ENCODE assay signal across 8 mouse cellular contexts in genomic region chr9:123365942-123366707, GRCm38 (mm10). TPM values are rescaled to one million over a fixed set of nuclear protein-coding genes. Genes with fewer than 3 reads are reported as not detected.
DNase-seq lines count a peak whose midpoint lies in the region; ATAC-seq and TF ChIP-seq lines count a peak whose summit lies in the region.

No protein-coding gene starts in this region.

- TF ChIP-seq EP300 in ES-Bruce4 (IDR thresholded peaks at IDR 0.05; ENCODE audit: insufficient read depth, low read depth, low read length): no peak

- intact Hi-C loops in heart, postnatal 25 days (cut with DNase I): loop anchor here (5.0 kb wide), 2 partner anchors 104 to 161 kb away; partner anchors contain the start of genes Sacm1l and Tmem158

- 36% methylated on average over 9 of the region's 9 CpGs for WGBS in heart, embryonic 12.5 days
- 34% methylated on average over 9 of the region's 9 CpGs for WGBS in limb, embryonic 13.5 days

- no peaks in the 10 kb centered on the region for H3K27me3 ChIP-seq in heart, embryonic 12.5 days (replicated peaks)
- no peaks in the 10 kb centered on the region for H3K27me3 ChIP-seq in ES-Bruce4 (ENCODE audit: control insufficient read depth, insufficient read depth, low read length, poor library complexity, severe bottlenecking)
- no peaks in the 10 kb centered on the region for H3K27me3 ChIP-seq in limb, embryonic 13.5 days

- ATAC-seq in heart, embryonic 12.5 days (ENCODE audit: insufficient number of reproducible peaks, low FRiP score): peak; percentile 52; the same call in 1 of the 2 replicates
- ATAC-seq in limb, embryonic 13.5 days (ENCODE audit: low FRiP score, low read depth): peak; percentile 55

- no peak for TF ChIP-seq POLR2A in ES-Bruce4 (IDR thresholded peaks at IDR 0.05; ENCODE audit: insufficient read depth, low read length)
- TF ChIP-seq POLR2A in embryonic fibroblast, embryonic 13.5 days (IDR thresholded peaks at IDR 0.05; ENCODE audit: low read depth, low read length): no peak

- no peaks in the 10 kb centered on the region for H3K9me3 ChIP-seq in heart, embryonic 12.5 days (replicated peaks)
- H3K9me3 ChIP-seq in ES-Bruce4 (replicated peaks; ENCODE audit: control insufficient read depth, insufficient read depth, low read length, poor library complexity, severe bottlenecking): no peaks in the 10 kb centered on the region
- H3K9me3 ChIP-seq in limb, embryonic 13.5 days: no peaks in the 10 kb centered on the region

- peak overlapping the region; percentile 84; the same call in 1 of the 2 replicates for H3K9ac ChIP-seq in heart, embryonic 12.5 days
- no peak overlapping the region for H3K9ac ChIP-seq in ES-Bruce4 (ENCODE audit: low read depth, poor library complexity, severe bottlenecking)
- 0 out of 2 replicates have a peak overlapping the region, but pooled peaks have one; percentile 60 for H3K9ac ChIP-seq in limb, embryonic 13.5 days

- H3K27ac ChIP-seq in heart, embryonic 12.5 days (ENCODE audit: poor library complexity, severe bottlenecking): peak overlapping the region; percentile 90; the same call in 1 of the 2 replicates
- H3K27ac ChIP-seq in ES-Bruce4 (ENCODE audit: insufficient read depth, low read length): peak overlapping the region; percentile 18; the same call in 1 of the 2 replicates
- H3K27ac ChIP-seq in embryonic fibroblast, embryonic 13.5 days (ENCODE audit: insufficient read depth, low read length): no peak overlapping the region
- no peak overlapping the region for H3K27ac ChIP-seq in limb, embryonic 13.5 days

- TF ChIP-seq CTCF in ES-Bruce4 (IDR thresholded peaks at IDR 0.05; ENCODE audit: low read depth, low read length): no peak
- no peak for TF ChIP-seq CTCF in embryonic fibroblast, embryonic 13.5 days (IDR thresholded peaks at IDR 0.05; ENCODE audit: borderline replicate concordance, insufficient read depth, low read length)

- DNase-seq in heart, postnatal 25 days (ENCODE audit: low spot score): no peak
- peak; percentile 35 for DNase-seq in retina, embryonic 14.5 days (ENCODE audit: low spot score)
- no peak for DNase-seq in thymus, postnatal 36 days
- no peak for DNase-seq in thymus, postnatal 10 days (ENCODE audit: low spot score in 2 of 2)

- H3K4me1 ChIP-seq in heart, embryonic 12.5 days (replicated peaks): 0 out of 2 replicates have a peak, but pooled peaks cover 4% of the 10 kb centered on the region
- H3K4me1 ChIP-seq in ES-Bruce4 (ENCODE audit: control insufficient read depth, insufficient read depth, low read length): peaks cover 2% of the 10 kb centered on the region
- peaks cover 3% of the 10 kb centered on the region; the same call in 1 of the 2 replicates for H3K4me1 ChIP-seq in embryonic fibroblast, embryonic 13.5 days (ENCODE audit: control insufficient read depth, insufficient read depth, low read length)
- peaks cover 9% of the 10 kb centered on the region for H3K4me1 ChIP-seq in limb, embryonic 13.5 days

- H3K36me3 ChIP-seq in heart, embryonic 12.5 days: no peaks in the 10 kb centered on the region
- H3K36me3 ChIP-seq in ES-Bruce4 (ENCODE audit: control insufficient read depth, insufficient read depth, low read length, poor library complexity, severe bottlenecking): no peaks in the 10 kb centered on the region
- H3K36me3 ChIP-seq in limb, embryonic 13.5 days: no peaks in the 10 kb centered on the region

- peak overlapping the region; percentile 77 for H3K4me2 ChIP-seq in heart, embryonic 12.5 days
- H3K4me2 ChIP-seq in limb, embryonic 13.5 days (replicated peaks): peak overlapping the region; percentile 87

- peak overlapping the region; percentile 82 for H3K4me3 ChIP-seq in heart, embryonic 12.5 days
- H3K4me3 ChIP-seq in ES-Bruce4 (ENCODE audit: low read depth, low read length): peak overlapping the region; percentile 55
- H3K4me3 ChIP-seq in embryonic fibroblast, embryonic 13.5 days (ENCODE audit: insufficient read depth, low read length): peak overlapping the region; percentile 42
- peak overlapping the region; percentile 81 for H3K4me3 ChIP-seq in limb, embryonic 13.5 days

RNA-seq across cellular contexts. Expression of gene Lars2, which starts 0.6 kb away (rescaled TPM):
- polyA plus RNA-seq in heart, embryonic 12.5 days (2016; fragmentation: Nextera tagmentation; extraction: Ambion mirVana): 936 and 1,002 TPM in 2 replicates
- 10 to 100 TPM; 51.0 to 65.0 TPM for total RNA-seq in heart, postnatal 25 days (2021)
- 6,627 and 6,889 TPM in 2 replicates for polyA plus RNA-seq in ES-Bruce4 (2011; ENCODE audit: insufficient read depth, insufficient read length, low read depth, missing spikeins)
- 8,859 and 9,134 TPM in 2 replicates for polyA plus RNA-seq in embryonic fibroblast, embryonic 13.5 days (2011; ENCODE audit: insufficient read length, low read depth, missing spikeins)
- 1,028 and 1,139 TPM in 2 replicates for polyA plus RNA-seq in limb, embryonic 13.5 days (2015; fragmentation: Nextera tagmentation; extraction: Ambion mirVana)

Comparison
In these comparisons a context has a peak if more than half of its experiments do, and no peak if none do; other contexts are left out.
1. H3K27ac ChIP-seq: peak in heart, embryonic 12.5 days (single experiment) and ES-Bruce4 (single experiment); none in embryonic fibroblast, embryonic 13.5 days (single experiment) and limb, embryonic 13.5 days (single experiment).
2. Peak in every context shown above with its lines, with median percentiles within 50 percentile points of each other: H3K4me3 ChIP-seq.